Mouse (Mus musculus): Measurements from ENCODE around the gene Gjc2.
A peak's percentile ranks its signal among the peaks of the same experiment; 100 is the strongest.
"Not testable (repeated sequence)": the region's sequence is repeated elsewhere in the genome, so short reads cannot be mapped to it uniquely, and the experiment has no call there.

Gene Gjc2

GRCm38 (mm10) chr11:59182864-59183331, at the start of gene Gjc2:
Gjc2 (minus strand) TSS chr11:59183213.
- peak; percentile 60 for DNase-seq (ENCODE audit: low spot score)

GRCm38 (mm10) chr11:59232797-59233196, 49.8 kb upstream of the Gjc2 start:
- DNase-seq (ENCODE audit: low spot score), result no peak

- no peak for DNase-seq (ENCODE audit: low spot score)
Measured at GRCm38 (mm10) chr11:59230144-59230760, 47.2 kb upstream of the Gjc2 start.

GRCm38 (mm10) chr11:59228122-59228953, 45.3 kb upstream of the Gjc2 start, which contains the start of gene Arf1:
Arf1 (minus strand) TSS chr11:59228270.
- peak; percentile 93 for DNase-seq (ENCODE audit: low spot score)

- DNase-seq (ENCODE audit: low spot score), result no peak
Measured at GRCm38 (mm10) chr11:59227604-59228121, 44.6 kb upstream of the Gjc2 start.

- DNase-seq (ENCODE audit: low spot score), result no peak
Measured at GRCm38 (mm10) chr11:59226787-59227603, 44.0 kb upstream of the Gjc2 start.

- no peak for DNase-seq (ENCODE audit: low spot score)
Measured at GRCm38 (mm10) chr11:59226251-59226650, 43.2 kb upstream of the Gjc2 start.

- DNase-seq (ENCODE audit: low spot score), result no peak
Measured at GRCm38 (mm10) chr11:59225167-59225566, 42.2 kb upstream of the Gjc2 start.

- no peak for DNase-seq (ENCODE audit: low spot score)
Measured at GRCm38 (mm10) chr11:59224470-59224869, 41.5 kb upstream of the Gjc2 start.

GRCm38 (mm10) chr11:59224025-59224424, 41.0 kb upstream of the Gjc2 start:
- DNase-seq (ENCODE audit: low spot score), result no peak

GRCm38 (mm10) chr11:59222306-59222705, 39.3 kb upstream of the Gjc2 start:
- DNase-seq (ENCODE audit: low spot score), result no peak

GRCm38 (mm10) chr11:59221604-59222003, 38.6 kb upstream of the Gjc2 start:
- no peak for DNase-seq (ENCODE audit: low spot score)

- no peak for DNase-seq (ENCODE audit: low spot score)
Measured at GRCm38 (mm10) chr11:59219064-59219463, 36.1 kb upstream of the Gjc2 start.

GRCm38 (mm10) chr11:59218389-59218998, 35.5 kb upstream of the Gjc2 start:
- DNase-seq (ENCODE audit: low spot score), result no peak

GRCm38 (mm10) chr11:59216955-59217354, 33.9 kb upstream of the Gjc2 start:
- no peak for DNase-seq (ENCODE audit: low spot score)

- DNase-seq (ENCODE audit: low spot score), result no peak
Measured at GRCm38 (mm10) chr11:59212892-59213494, 30.0 kb upstream of the Gjc2 start.

GRCm38 (mm10) chr11:59212320-59212719, 29.3 kb upstream of the Gjc2 start:
- DNase-seq (ENCODE audit: low spot score), result not testable (repeated sequence)

- not testable (repeated sequence) for DNase-seq (ENCODE audit: low spot score)
Measured at GRCm38 (mm10) chr11:59211561-59211960, 28.5 kb upstream of the Gjc2 start.

- DNase-seq (ENCODE audit: low spot score), result no peak
Measured at GRCm38 (mm10) chr11:59210020-59210419, 27.0 kb upstream of the Gjc2 start.

- no peak for DNase-seq (ENCODE audit: low spot score)
Measured at GRCm38 (mm10) chr11:59209580-59209979, 26.6 kb upstream of the Gjc2 start.

- no peak for DNase-seq (ENCODE audit: low spot score)
Measured at GRCm38 (mm10) chr11:59209003-59209441, 26.0 kb upstream of the Gjc2 start.

Data from ovary, postnatal 10 days (tissue).